Mouse (Mus musculus): ENCODE data around the gene Alpk1. TPM values are rescaled to one million over a fixed set of nuclear protein-coding genes. Genes with fewer than 3 reads are reported as not detected.

Alpk1 gene
- total RNA-seq, 2 experiments from 2014 or later, result 4.6 to 5.5 TPM

DNA sequence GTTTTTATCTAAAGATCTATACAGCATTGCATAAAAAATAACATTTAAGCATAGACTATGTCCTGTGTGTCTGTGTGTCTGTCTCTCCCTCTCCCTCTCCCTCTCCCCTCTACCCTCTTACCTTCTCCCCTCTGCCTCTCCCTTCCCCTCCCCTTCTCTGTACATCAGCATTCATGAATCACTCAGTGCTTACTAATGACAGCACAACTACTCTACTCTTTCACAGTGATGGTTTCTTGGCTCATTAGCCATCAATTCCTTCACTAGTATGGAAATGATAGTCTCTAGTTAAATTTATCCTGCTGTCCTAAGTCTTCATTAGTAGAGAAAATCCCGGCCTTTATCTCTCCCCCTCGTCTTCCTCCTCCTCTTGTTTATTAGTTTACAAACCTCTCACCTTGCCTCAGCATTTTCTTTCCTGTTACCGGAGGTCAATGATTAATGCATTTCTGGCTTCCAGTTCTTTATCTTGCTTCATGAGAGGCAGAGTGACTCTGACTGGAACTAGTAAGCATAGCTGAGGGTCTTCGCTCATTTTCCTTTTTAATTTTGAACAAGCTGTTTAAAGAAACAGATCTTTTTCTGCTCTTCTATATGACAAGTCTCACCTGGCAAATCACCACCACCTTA, 79.0 kb downstream of the Alpk1 start:
- H3K27ac ChIP-seq, result no peak overlapping the region
- H3K4me3 ChIP-seq, result no peak overlapping the region
- no peak for DNase-seq (ENCODE audit: extremely low spot score in 1 of 2, low spot score in 2 of 2)
- intact Hi-C loops (cut with DNase I), result no loop called here
- no peak for TF ChIP-seq CTCF (IDR thresholded peaks at IDR 0.05)

DNA sequence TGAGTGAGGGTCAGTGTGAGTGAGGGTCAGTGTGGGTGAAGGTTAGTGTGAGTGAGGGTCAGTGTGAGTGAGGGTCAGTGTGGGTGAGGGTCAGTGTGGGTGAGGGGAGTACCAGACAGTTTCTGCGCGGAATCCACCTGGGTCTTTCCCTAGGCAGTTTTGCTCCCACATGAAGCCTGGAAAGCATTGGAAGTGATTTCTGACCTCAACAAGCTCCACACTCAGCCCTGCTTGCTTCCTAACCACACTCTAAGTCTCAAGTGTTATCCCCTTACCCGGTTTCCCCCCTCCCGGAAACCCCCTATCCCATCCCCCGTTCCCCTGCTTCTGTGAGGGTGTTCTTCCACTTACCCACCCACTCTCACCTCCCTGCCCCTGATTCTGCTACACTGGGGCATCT, 81.7 kb downstream of the Alpk1 start:
- no peak for TF ChIP-seq CTCF (IDR thresholded peaks at IDR 0.05)
- intact Hi-C loops (cut with DNase I), result no loop called here
- DNase-seq (ENCODE audit: extremely low spot score in 1 of 2, low spot score in 2 of 2), result no peak
- Histone ChIP-seq H3K4me3 (no peak overlapping the region), H3K27ac (no peak overlapping the region)

DNA sequence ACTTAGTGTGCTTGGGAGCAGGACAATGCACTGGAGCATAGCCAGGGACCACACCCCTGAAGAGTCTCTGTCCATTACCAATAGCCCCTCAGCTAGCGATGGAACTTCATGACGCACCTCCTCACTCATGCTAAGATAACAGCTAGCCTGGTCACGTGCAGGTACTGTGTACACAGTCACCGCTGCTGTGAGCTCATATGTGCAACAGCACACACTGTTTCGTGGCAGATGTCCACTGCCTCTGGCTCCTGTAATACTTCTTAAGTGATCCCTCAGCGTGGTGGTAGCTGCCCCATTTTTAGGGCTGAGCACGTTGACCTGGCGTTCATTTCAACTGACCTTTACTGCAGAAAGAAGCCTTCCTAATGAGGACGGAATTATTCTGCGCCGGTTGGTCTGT, 83.8 kb downstream of the Alpk1 start:
- no peak overlapping the region for H3K4me3 ChIP-seq
- H3K27ac ChIP-seq, result no peak overlapping the region
- no peak for TF ChIP-seq CTCF (IDR thresholded peaks at IDR 0.05)
- intact Hi-C loops (cut with DNase I), result no loop called here
- DNase-seq (ENCODE audit: extremely low spot score in 1 of 2, low spot score in 2 of 2), result no peak

DNA sequence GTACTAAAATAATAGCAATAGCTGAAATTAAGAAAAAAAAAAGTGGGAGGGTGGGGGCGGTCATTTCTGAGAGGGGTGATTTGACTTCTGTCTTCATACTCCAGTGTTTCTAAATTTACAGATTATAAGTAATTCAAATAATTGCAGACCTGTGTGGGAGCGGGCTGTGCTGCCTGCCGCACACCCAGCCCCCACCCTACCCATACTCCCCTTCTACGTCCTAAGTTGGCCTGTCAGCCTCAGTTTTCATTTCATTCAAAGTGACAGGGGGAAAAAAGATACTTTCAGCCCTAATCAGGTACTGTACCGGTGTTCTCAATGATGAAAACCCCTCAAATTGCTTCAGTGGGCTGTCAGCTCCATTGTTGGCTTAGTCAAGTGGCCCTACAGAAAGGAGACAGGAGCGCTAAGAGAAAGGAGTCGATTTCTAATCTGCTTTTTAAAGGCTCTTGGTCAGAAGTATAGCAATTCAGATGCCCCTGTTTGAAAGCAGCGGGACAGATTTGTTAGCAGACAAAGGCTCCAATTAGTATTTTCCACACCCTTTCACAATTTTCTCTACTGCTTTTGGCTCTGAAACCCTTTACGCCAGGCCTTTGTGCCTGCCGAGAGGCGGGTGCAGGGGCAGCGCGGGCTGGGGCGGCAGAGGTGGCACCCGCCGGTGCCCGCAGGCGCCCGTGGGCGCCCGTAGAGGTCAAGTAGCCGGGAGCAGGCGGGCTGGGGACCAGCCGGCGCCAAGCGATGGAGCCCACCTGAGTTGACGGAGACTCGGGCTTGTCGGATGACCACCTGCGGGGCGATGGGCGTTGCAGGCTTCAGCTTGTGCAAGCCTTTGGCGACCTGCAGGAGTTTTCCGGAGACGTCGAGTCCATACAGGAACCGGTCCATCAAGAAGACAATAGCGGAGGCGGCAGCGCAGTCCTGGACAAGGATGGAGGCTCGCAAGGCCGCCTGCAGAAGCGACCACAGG, 85.2 kb downstream of the Alpk1 start:
- intact Hi-C loops (cut with DNase I), result no loop called here
- H3K4me3 ChIP-seq, result no peak overlapping the region
- no peak overlapping the region for H3K27ac ChIP-seq
- no peak for TF ChIP-seq CTCF (IDR thresholded peaks at IDR 0.05)
- DNase-seq (ENCODE audit: extremely low spot score in 1 of 2, low spot score in 2 of 2), result no peak

DNA sequence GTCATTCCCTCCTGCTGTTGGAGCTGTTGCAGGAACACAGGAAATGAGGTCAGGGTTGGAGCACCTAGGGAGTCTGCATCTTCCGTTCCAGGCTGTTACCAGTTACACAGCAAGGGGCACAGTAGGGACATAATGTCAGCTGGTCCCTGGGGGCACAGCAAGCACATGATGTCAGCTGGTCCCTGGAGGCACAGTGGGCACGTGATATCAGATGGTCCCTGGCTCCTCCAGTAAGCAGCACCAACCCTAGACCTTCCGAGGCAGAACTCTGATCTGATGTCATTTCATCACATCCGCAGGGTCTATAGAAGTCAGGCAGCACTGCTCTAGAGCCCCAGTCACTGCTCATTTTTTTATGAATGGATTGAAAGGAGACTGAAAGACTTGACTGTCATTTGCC, 89.1 kb downstream of the Alpk1 start:
- DNase-seq (ENCODE audit: extremely low spot score in 1 of 2, low spot score in 2 of 2), result no peak
- Histone ChIP-seq H3K4me3 (no peak overlapping the region), H3K27ac (no peak overlapping the region)
- intact Hi-C loops (cut with DNase I), result no loop called here
- no peak for TF ChIP-seq CTCF (IDR thresholded peaks at IDR 0.05)

DNA sequence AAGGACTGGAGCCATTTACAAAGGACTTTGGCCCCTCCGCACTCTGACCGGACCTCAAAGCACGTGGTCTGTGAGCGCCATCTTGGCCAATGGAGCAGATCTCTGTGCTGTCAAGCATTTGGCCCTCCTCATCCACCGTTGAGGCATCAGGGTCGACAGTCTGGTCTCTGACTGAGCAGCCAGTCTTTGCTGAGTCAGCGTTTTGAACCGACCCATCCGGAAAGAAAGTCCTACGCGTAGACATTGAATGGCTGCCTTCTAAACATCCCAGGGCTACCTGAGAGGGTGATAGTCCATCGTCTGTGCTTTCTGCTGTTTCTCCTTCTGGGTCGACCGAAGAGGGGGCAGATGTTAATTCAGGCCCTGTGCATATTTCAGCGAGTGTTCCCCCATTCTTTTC, 100.6 kb downstream of the Alpk1 start:
- DNase-seq (ENCODE audit: extremely low spot score in 1 of 2, low spot score in 2 of 2), result no peak
- H3K4me3 ChIP-seq, result no peak overlapping the region
- no peak overlapping the region for H3K27ac ChIP-seq
- no peak for TF ChIP-seq CTCF (IDR thresholded peaks at IDR 0.05)
- intact Hi-C loops (cut with DNase I), result no loop called here

DNA sequence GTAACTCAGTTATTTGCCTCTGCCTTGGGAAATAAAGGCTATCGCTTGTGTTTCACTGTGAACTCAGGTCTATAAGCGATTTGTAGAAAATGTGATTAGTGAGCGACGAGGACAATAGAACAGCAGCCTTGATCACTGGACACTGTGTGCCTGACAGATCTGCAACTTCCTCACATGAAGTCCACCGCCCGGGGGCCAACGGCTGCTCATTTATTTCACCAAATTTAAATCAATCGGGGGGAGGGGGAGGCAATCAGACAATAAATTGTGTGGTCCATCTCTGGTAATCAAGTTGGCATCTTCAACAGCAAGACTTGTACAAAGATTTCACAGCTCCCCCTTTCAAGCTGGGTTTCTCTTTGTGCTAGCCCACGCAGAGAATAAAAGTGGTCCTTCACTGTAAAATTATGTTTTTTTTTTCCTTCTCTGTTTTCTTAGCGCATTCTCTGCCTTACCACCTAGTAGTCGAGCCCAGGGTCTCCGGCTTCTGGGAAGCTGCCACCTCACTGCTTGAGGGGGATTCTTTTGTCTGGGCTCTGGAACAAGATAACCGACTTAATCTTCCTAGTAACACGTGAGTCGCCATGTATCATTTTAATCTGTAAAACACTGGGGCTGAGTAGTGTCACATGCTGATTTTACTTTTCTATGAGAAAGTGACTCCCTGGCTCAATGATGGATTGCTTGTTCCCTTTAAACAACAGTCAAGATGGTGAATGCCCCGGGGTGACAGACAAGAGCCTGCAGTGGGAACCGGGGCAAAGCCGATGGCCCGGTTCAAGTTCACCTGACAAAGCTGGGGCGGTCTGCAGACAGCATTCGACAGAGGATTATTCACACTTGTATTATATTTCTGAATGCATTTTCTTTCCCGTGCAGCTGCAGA, 118.4 kb downstream of the Alpk1 start:
- no peak overlapping the region for H3K4me3 ChIP-seq
- no peak overlapping the region for H3K27ac ChIP-seq
- intact Hi-C loops (cut with DNase I), result no loop called here
- DNase-seq (ENCODE audit: extremely low spot score in 1 of 2, low spot score in 2 of 2), result no peak
- TF ChIP-seq CTCF (IDR thresholded peaks at IDR 0.05), result no peak

DNA sequence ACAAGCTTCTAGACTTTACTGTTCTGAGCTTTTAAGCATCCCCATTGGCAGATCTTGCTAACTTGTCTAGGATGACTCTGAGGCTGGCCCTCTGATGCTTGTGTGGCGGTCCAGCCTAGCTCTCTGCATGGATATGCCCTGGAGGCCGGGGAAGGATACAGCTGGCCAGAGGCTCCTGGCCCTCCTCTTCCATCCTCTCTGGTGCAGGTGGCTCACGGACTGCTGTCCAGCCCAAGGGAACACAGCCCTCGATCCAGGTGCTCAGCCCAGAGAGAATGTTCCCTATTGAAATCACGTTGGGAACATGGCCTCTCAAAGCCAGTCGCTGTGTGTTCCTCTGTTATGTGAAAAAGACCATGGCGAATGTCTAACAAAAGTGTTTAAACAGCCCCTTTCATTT, 119.6 kb downstream of the Alpk1 start:
- intact Hi-C loops (cut with DNase I), result no loop called here
- DNase-seq (ENCODE audit: extremely low spot score in 1 of 2, low spot score in 2 of 2), result no peak
- no peak overlapping the region for H3K27ac ChIP-seq
- no peak overlapping the region for H3K4me3 ChIP-seq
- no peak for TF ChIP-seq CTCF (IDR thresholded peaks at IDR 0.05)

DNA sequence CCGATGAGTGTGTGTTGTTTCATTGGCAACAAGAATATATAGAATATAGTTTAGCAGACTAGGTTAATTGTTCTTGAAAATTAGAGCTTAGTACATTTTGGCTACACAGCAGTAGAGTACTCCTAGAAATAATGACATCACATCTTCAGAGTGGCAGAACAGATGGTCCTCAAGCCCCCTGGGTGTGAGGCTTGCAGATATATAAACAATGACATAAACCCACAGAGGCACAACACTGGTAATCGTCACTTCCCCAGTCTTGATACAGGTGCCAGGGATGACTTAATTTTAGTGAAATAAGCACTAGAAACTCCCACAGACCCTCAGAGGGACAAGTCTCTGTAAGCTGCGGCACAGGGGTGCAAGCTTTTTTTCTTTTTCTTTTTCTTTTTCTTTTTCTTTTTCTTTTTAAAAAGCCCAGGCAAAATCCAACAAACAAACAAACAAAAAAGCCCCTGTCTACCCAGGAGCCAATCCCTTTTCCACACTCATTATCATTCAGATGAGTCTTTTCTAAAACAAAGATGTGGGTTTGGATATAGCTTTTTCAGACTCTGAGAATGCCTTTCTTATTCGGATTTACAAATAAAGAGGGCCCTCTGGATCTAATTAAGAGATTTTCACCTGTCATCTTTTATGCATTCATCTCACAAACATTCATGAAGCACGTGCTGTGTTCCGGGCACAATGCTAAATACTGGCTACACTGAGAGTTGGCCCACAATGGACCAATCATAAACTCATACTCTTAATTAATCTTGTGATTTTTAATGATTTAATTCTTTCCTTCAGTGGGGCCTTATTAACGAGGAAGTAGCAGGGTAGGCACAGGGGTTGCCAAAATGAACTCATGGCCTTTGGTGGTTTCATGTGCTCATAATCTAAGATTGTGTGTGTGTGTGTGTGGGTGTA, 128.3 kb downstream of the Alpk1 start:
- intact Hi-C loops (cut with DNase I), result no loop called here
- no peak for TF ChIP-seq CTCF (IDR thresholded peaks at IDR 0.05)
- H3K4me3 ChIP-seq, result no peak overlapping the region
- no peak overlapping the region for H3K27ac ChIP-seq
- no peak for DNase-seq (ENCODE audit: extremely low spot score in 1 of 2, low spot score in 2 of 2)

DNA sequence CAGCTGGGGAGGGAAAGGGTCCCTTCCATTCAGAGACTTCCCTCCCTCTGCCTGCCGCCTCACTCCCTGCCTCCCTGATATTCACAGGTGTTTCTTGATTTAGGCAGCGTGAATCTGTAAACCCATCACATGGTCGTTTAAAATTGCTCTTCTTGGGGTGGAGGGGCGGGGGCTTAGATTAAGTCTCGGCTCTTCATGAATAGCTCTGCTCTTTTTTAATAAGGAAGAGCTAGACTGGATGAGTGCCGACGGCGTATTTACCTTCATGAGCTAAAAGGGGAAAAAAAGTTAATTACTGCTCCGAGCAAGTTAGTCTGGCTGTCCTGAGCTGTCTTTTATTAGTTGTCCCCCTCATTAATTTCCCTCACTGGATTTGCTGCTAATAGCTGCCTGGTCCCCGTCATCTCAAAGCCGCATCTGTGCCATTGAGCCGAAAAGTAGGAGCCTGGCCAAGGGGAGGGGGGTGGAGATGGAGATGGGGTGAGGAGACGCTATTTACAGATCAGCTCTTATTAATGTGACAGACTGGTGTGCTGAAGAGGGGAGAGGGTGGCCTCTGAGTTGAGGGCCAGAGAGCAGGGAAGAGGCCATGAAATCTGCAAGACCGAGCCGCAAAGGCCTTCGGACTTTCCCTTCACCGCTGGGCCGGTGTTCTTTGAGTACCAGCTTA, 134.0 kb downstream of the Alpk1 start:
- H3K4me3 ChIP-seq, result no peak overlapping the region
- H3K27ac ChIP-seq, result no peak overlapping the region
- no peak for TF ChIP-seq CTCF (IDR thresholded peaks at IDR 0.05)
- intact Hi-C loops (cut with DNase I), result no loop called here
- no peak for DNase-seq (ENCODE audit: extremely low spot score in 1 of 2, low spot score in 2 of 2)
